Mouse (Mus musculus) urinary bladder, postnatal 36 days (tissue): ENCODE results near the gene Mbip.

ENCODE experiments used
- DNase-seq, 2 experiments: peaks; one replicate each; pipeline ENCODE4 v3.0.0; 2022; ENCODE audit warnings: low spot score in 2 of 2, mixed read lengths in 1 of 2

Gene Mbip

DNA sequence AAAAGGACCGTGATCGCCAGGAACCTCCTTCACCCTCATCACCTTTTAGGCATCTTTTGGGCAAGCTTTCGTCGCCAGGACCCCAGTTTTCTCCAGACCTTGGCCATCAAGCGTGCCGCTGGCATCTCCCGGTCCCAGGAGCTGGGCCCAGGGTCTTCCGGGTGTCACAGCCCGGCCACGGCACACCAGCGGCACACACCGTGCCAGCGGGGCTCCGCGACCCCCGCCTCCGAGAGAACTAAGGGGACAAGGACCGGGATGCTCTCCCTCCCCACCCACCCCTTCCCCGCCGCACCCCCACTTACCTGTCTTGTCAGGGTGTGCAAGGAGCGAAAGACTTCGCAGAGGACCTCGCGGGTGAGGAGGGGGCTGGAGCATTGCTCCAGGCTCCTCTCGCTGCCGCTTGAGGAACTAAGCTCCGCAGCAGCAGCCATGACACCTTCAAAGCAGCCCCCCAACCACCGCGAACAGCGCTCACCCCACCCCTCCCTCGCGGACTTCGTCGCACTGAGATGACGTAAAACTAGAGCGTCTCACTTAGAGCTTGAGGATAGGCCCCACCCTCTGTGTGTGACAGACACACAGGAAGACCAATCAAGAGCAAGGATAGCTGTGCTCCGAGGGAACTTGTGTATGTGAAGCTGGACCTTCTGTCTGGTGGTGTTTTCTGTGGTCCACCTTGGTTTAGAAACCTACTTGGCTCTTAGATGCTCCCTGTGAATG is at the start of gene Mbip:
Gene Mbip, minus strand, starts transcription at position 528 of the 723 bp plus-strand sequence.
- DNase-seq, result peak; percentile 95 to 98

DNA sequence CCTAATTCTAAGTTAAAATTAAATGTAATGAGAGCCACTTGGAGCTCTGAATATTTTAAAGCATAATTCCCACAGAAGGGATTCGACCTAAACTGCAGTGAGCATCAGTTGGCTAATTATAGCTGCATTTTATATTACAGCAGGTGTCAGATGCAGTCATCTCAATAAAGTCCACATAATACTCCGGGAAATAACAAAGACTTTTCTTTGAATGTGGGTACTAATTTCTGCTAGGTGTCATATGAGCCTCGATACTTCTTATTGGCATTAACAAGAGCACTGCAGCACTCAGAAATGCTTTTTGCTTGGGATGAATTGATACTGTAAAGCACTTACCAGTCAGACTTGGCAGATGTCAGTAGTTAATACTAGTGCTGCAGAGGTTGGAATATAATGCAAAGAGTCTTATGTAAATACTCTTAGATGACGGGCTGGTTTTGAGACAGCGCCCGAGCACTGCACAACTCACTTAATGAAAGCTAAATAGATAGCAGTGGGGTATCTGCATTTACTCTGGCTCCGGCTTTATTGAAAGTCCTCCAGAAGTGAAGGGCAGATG is 42.0 kb upstream of the Mbip start:
- no peak for DNase-seq

DNA sequence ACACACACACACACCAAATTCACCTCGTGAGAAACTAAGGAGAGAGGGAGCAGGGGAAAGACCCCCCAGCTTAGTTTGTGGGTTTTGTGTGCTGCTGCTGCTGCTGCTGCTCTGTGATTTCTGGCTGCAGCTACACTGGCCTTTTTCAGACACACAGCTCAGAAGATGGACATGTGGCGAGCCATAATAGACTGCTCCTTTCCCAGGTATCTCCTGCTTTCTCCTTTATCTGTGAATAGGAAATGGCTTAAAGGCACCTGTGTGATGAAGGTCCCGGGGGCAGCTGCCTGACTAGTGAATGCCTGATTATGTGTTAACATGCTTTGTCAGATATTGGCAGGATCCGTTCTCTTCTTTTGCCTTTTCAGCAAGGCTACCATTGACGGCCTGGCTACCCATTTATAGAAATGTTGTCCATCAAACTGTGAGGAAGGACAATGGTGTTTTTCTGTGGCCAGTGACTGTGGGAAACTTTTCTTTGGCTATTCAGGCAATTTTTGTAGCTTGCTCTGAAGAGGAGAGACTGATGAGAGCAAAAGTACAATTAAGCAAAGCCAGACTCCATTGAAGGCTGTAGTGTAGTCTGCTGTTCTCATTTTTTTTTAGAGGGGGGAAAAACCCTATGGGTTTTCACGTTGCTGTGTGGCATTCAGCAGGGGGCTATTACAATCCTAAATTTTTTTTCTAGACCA is 41.4 kb upstream of the Mbip start:
- no peak for DNase-seq

DNA sequence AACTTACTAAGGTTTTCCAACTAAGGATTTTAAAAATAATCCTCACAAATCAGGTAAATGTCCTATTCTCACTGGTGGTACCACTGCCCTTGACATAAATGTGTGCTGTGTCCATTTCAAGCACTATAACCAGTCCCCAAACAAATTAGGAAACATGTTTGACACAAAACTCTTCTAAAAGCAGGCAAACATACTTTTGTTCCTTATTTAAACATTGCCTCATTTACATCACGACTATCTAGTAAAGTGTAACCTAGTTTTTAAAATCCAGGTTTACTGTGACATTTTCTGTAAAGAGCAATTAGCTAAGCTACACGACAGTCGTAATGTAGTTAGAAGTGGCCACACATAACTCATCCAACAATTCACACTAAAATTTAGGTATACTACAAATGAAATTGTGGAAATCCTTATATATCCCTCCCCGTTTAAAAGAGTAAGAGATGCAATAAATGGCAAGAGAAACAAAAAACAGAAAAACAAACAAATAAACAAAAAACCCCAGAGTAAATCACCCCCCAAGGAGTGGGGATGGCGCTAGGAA is 851 bp downstream of the Mbip start:
- DNase-seq, result no peak

DNA sequence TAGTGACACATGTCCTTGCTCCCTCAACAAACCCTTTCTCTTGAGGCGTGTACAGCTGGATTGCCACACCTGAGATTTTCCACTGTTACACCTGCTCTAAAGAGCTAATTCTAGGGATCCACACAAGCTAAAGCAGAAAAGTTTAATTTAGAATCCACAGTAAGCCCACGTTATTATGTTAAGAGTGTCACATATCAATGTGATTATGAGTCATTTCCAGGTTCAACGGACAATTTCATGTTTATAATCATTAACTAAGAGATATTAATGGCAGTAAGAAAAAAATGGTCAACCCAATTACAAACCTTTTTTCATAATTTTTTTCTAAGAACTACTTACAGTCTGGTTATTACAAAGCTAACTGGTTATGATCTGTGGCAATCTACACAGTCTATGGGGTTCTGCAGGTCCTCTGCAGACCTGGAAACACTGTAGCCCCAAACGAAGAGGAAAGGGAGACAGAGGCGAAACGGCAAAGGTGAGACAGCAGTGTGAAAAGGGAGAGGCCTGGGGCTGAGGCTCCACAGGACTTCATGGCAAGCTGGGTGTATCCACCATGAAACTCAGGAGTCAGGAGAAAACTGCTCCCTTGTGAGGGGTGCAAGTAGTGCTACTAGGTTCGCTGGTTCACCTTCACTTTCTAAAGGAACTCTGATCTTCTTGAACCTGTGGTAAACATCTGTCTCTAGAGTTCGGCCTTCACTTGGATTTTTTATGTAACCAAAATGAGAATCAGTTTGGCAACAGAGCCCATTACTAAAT is 6.2 kb downstream of the Mbip start:
- no peak for DNase-seq

DNA sequence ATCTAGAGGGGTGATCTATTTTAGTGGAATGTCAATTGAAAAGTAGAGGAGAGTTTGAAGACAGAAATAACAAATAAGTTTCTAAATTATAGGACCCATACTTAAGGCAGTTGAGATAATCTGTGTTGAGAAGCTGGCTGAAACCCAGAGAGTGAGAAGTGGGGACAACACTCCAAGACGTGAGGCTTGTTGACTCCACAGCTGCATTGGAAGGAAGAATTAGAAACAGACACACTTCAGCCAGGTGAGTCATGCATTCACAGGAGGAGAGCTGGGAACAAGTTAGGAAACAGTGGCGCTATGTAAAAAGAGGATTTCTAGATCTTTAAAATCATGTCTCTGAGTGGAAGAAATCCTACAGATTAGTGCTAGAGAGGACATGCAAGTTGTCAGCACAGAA is 12.2 kb downstream of the Mbip start:
- no peak for DNase-seq

DNA sequence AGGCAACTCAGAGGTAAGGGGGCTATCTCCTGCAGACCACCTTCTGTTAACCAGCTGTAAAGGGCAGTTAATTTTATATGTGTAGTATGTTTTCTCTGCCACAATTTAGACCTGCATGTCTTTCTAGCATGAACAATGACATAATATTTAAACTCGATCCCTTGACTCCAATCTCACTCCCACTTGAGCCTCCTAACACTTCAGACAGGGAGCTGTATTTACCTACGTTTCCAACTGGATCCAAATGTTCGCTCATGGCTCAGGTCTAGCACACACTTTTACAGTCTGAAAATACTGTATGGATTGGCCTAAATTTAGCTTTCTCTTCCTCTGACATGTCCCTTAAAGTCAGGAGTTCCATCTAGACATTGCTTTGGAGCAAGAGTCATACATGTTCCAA is 13.2 kb downstream of the Mbip start:
- DNase-seq, result no peak

DNA sequence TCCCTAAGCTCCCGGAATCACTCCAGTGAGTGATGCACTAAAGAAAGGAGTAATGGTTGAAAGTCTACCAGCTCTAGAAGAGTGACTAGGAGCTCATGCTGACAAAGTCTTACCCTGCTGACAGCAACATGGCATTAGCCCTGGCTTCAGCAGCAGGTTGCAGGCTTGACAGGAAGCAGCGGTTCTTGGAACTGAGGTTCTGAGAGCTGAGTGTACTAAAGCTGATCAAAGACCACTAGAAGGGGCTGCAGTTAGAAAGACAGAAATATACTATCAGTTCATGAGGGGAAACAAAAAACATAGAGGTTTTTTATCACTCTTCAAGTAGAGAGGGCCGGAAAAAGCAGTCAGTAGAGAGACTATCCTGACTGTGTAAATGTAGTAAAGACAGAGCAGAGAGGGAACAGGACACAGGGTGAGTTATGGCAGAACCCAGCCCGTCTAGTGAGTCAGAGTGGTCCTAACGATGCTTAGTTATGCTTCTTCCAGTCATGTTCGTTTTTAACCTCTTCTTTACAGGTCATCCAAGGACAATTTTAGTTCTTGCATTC is 18.2 kb downstream of the Mbip start:
- no peak for DNase-seq

DNA sequence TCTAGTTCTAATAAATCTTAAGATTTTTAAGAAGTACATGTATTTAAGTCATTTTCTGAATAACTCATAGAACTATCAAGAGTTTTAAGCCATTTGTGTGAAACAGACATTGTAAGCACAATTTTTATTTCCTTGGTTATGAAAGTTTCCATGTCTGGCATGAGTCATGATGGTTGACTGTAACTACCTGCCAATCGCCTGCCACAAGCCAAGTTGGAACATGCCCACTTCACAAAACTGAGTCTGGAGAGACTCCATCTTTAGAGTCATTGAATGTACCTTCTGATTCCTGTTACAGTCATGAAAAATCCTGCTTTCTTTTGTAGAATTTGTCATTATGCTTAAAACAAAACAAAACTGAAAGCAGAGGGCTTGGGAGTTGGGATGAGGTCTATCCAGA is 19.8 kb downstream of the Mbip start:
- no peak for DNase-seq

DNA sequence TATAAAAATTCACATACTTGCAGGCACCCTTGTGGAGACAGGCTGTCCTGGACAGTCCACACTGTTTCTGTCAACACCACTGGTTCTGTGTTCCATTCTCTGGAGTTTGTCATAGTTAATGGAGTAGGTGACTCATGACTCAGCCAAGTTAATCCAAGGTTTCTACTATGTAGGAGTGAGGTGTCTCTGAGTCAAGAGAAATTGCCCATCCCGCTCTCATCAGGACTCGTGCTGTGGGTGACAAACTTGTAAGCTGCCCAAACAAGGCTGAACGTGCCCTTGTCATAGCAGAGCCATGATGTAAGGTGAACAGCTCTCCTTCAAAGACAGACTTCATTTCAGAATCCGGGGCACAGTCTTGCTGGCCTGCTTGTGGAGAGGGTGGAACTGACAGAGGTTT is 26.8 kb downstream of the Mbip start:
- no peak for DNase-seq

DNA sequence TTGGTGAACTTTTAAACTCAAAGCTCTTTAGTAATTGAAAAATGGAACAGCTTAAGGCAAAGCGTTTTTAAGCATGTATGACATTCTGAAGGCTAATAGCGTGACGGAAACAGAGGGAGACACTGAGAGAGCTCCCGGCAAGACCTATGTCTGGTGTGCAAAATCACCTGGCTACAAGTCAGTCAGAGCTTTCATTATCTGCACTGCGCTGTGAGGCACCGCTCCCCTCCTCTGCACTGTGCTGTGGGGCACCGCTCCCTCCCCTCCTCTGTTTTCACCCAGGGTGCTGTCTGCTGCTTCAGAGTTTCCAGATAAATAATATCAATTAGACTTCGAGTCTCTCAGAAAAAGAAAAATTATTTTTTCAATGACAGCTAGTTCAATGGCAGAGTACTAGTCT is 27.6 kb downstream of the Mbip start:
- DNase-seq, result no peak

DNA sequence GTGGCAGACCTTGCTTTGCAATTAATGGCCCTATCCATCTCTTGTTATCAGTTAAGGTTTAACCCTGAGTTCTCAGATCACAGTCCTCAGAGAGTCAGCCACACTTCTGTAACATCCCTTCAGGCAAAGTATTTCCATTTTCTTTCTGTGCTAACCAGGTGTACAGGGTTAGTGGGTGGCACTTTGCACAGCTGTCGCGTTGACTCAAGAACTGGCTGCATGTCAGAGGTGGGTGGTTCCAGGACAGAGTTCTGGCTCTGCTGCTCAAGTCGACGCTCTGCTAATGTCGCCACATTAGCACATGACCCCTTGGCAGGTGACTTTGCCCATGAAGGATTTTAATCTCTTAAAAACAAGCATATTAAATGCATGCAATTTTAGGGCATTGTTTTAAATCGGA is 39.9 kb downstream of the Mbip start:
- no peak for DNase-seq

DNA sequence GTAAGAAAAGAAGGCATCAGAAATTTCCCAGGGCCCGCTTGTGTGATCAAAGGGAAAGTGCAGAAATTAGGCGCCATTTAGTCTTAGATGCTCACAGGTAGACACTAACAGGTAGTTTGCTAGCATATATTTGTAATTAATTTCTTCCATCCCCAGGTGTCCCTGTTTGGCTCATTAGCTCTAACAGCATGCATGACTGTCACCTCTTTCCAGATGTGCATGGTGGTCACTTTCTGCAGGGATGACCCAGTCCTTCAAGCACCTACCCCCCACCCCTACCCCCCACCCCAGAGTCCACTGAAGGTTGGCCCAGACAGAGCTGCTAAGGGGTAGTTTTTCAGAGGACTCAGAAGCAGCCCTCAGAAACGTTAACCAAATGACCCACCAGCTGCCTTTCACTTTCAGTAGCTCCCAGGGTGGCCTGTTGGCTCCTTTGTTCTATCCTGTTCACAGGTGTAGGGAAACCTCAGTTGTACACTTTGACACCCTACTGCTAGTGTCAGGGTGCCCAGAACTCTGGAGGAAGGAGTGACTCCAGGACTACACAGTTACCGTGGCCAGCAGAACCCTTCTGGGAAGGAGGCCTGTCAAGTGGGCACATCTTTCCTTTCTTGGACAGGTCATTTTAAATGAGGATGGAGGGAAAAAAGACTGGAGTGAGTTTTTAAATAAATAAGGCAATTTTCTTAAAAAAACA is 43.2 kb downstream of the Mbip start:
- DNase-seq, result no peak

DNA sequence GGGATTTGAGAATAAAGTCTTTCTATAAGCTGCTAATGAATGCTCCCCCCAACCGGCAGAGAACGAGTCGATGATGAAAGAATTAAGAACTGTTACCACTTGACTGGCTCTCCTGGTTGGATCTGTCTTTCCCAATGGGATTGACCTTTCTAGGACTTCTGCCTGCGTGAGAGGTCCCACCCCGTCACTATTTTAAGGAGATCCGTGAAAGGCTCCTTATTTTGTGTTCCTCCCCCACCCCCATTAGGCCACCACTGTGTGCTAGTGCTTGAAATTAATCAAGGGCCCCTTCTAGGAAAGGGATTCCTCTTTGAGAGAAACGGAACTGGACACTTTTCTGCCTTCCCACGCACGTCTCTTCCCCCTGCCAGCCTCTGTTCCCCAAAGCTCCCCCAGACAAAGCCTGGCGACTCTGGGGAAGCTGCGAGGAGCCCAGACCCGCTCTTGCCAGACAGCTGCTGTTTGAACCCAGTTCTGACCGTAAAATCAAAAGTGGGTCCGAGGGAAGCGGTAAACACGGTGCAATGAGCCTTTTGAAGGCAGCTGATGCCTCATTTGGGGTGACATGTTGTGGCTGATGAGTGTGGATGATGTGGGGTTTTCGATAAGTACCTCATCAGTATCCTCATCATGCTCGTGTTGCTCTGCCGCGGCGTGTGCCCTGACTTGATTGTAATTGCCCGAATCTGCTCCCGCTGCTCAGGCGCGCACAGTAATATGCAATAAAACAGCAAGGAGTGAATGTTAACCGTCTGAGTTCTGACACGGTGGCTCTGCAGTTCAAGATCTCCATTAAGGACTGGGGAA is 44.0 kb downstream of the Mbip start:
- peak in 1 of 2 experiments; percentile 9 for DNase-seq

DNA sequence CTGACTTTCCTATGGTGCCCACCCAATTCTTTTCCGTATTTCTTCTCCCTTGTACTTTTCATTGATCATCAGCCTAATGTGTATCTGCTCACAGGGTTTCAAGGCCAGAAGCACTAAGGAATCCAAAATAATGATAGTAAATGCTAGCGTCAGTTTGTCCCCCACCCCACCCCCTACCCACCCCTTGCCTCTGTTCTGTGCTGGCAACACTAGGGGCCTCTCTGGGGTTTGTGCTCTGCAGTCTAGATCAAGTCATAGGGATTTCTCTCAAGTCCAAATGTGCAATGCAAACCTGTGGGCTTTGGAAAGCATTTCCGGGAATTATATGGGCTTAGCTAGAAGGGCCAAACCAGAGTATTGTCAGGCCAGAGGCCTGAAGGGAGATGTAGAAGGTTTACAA is 46.1 kb downstream of the Mbip start:
- no peak for DNase-seq

DNA sequence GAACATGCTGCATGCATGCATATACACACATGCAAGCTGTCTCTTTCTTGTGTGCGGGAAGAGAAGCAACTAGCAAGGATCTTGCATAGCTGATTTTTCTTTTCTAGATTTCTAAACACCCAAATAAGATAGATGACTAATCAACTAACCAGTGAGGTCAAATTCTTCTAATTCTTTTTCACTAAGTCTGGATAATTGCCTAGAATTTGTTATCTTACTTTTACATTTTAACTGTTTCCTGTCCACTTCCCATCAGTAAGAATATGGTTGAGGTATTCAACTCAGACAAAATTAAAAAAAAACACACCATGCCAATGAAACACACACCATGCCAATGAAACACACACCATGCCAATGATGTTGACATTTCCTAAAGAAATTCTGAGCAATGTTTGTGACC is 46.8 kb downstream of the Mbip start:
- no peak for DNase-seq

DNA sequence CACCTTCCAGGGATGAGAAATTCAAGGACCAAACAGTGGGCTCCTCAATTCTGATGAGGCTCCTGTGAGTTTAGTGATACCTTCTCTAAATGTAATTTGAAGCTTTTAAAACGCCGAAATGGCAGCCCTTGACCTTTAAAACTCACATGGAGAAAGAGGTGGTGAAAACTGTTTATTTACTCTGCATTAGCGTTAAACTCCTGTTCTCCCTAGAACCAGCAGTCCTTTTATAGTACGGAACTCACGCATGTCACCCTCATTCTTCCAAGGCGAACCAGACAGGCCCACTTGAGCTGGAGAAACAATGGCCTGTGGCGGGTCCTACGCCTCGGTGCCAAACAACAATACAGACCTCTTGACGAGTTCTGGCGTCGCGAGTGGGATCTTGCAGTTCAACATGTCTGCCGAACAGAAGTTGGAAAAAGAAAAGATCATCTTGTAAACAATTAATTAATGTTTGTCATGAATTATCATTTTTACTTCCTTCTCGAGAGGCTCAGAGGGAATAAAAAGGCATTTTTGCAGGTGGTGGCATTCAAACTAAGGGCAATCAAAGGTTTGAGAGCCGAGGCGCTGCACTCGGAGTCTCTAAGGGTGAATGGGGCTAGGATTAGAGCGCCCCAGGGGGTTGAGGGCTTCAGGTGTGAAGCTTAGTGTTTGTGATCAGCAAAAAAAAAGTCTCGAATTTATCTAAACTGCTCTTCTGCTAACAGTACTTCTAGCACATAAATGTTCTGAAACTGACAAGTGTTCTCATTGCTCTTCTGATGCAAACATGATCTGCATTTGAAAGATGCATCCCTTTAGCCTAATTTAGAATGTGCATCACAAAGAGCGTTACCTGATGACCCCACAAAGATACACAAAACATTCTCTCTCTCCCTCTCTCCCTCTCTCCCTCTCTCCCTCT is 47.5 kb downstream of the Mbip start:
- DNase-seq, result no peak

DNA sequence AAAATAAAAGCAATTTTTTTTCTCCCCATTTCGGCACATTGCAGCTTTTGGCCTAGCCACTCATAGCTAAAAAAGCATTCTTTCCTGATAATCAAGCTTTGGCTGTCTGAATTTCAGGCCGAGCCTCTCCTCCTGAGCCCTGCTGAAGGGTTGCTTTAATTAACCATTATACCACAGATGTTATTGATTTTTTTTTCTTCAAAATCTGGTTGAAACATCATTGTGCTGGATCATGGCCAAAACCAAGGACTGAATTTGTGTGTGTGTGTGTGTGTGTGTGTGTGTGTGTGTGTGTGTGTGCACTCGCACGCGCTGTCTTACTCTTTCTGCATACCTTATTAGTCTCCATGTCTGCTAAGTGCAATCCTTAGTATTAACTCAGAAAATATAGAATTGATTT is 48.6 kb downstream of the Mbip start:
- no peak for DNase-seq

DNA sequence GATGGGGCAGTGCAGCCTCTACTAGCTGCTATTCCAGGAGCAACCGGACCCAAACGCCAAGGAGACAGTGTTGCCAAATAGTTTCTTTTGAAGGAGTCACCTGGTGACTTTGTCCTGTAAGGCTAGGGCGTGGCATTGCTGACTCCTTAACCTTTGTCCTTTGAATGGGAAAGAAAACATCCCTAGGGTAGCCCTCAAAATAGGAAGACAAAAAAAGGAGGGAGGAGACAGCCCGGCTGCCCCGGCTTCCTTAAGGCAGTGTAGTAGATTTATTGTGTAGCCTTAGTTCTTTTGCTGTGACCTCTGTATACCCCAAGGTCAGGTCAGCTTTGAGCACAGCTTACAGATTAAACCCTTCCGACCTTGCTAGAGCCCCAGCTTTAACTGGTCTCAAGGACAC is 49.2 kb downstream of the Mbip start:
- DNase-seq, result no peak
